Mouse (Mus musculus): Measurements from ENCODE around the gene Fezf2. TPM values are rescaled to one million over a fixed set of nuclear protein-coding genes. Genes with fewer than 3 reads are reported as not detected.

Gene Fezf2
- polyA plus RNA-seq, 1 experiment: not detected

GRCm38 (mm10) chr14:12343451-12343941 is 4.5 kb downstream of the Fezf2 start:
- TF ChIP-seq POLR2A (IDR thresholded peaks at IDR 0.05; ENCODE audit: borderline replicate concordance, extremely low read depth, low read depth, low read length): no peak
- no peak for TF ChIP-seq CTCF (IDR thresholded peaks at IDR 0.05; ENCODE audit: insufficient read depth, low read length)
- no peak for DNase-seq
- H3K4me1 ChIP-seq (ENCODE audit: control insufficient read depth, insufficient read depth, low read length): no peaks in the 10 kb centered on the region
- H3K4me3 ChIP-seq (replicated peaks; ENCODE audit: extremely low read depth, low read depth, low read length): no peak overlapping the region
- WGBS: 5% methylated on average over 20 of the region's 20 CpGs

- no peak for TF ChIP-seq CTCF (IDR thresholded peaks at IDR 0.05; ENCODE audit: insufficient read depth, low read length)
- TF ChIP-seq POLR2A (IDR thresholded peaks at IDR 0.05; ENCODE audit: borderline replicate concordance, extremely low read depth, low read depth, low read length): no peak
- Histone ChIP-seq H3K4me3 (replicated peaks; ENCODE audit: extremely low read depth, low read depth, low read length) (no peak overlapping the region), H3K4me1 (ENCODE audit: control insufficient read depth, insufficient read depth, low read length) (no peaks in the 10 kb centered on the region)
- WGBS: 7% methylated on average over 23 of the region's 23 CpGs
- no peak for DNase-seq
Observed at GRCm38 (mm10) chr14:12342458-12343131, 5.4 kb downstream of the Fezf2 start.

GRCm38 (mm10) chr14:12341789-12342457 is 6.1 kb downstream of the Fezf2 start:
- DNase-seq: no peak
- Histone ChIP-seq H3K4me1 (ENCODE audit: control insufficient read depth, insufficient read depth, low read length) (no peaks in the 10 kb centered on the region), H3K4me3 (replicated peaks; ENCODE audit: extremely low read depth, low read depth, low read length) (no peak overlapping the region)
- TF ChIP-seq CTCF (IDR thresholded peaks at IDR 0.05; ENCODE audit: insufficient read depth, low read length): no peak
- TF ChIP-seq POLR2A (IDR thresholded peaks at IDR 0.05; ENCODE audit: borderline replicate concordance, extremely low read depth, low read depth, low read length): no peak
- WGBS: 8% methylated on average over 24 of the region's 24 CpGs

GRCm38 (mm10) chr14:12341075-12341788 is 6.8 kb downstream of the Fezf2 start:
- H3K4me1 ChIP-seq (ENCODE audit: control insufficient read depth, insufficient read depth, low read length): no peaks in the 10 kb centered on the region
- TF ChIP-seq POLR2A (IDR thresholded peaks at IDR 0.05; ENCODE audit: borderline replicate concordance, extremely low read depth, low read depth, low read length) (no peak), CTCF (IDR thresholded peaks at IDR 0.05; ENCODE audit: insufficient read depth, low read length) (no peak)
- DNase-seq: no peak
- H3K4me3 ChIP-seq (replicated peaks; ENCODE audit: extremely low read depth, low read depth, low read length): no peak overlapping the region
- 3% methylated on average over 42 of the region's 42 CpGs for WGBS

GRCm38 (mm10) chr14:12340238-12341074 is 7.5 kb downstream of the Fezf2 start:
- H3K4me3 ChIP-seq (replicated peaks; ENCODE audit: extremely low read depth, low read depth, low read length): no peak overlapping the region
- DNase-seq: no peak
- TF ChIP-seq CTCF (IDR thresholded peaks at IDR 0.05; ENCODE audit: insufficient read depth, low read length): no peak
- TF ChIP-seq POLR2A (IDR thresholded peaks at IDR 0.05; ENCODE audit: borderline replicate concordance, extremely low read depth, low read depth, low read length): no peak
- no peaks in the 10 kb centered on the region for H3K4me1 ChIP-seq (ENCODE audit: control insufficient read depth, insufficient read depth, low read length)
- 2% methylated on average over 19 of the region's 19 CpGs for WGBS

GRCm38 (mm10) chr14:12338811-12339565 is 9.0 kb downstream of the Fezf2 start:
- 4% methylated on average over 10 of the region's 10 CpGs for WGBS
- no peak overlapping the region for H3K4me3 ChIP-seq (replicated peaks; ENCODE audit: extremely low read depth, low read depth, low read length)
- DNase-seq: no peak
- H3K4me1 ChIP-seq (ENCODE audit: control insufficient read depth, insufficient read depth, low read length): no peaks in the 10 kb centered on the region
- TF ChIP-seq POLR2A (IDR thresholded peaks at IDR 0.05; ENCODE audit: borderline replicate concordance, extremely low read depth, low read depth, low read length) (no peak), CTCF (IDR thresholded peaks at IDR 0.05; ENCODE audit: insufficient read depth, low read length) (no peak)

GRCm38 (mm10) chr14:12337998-12338809 is 9.8 kb downstream of the Fezf2 start:
- TF ChIP-seq CTCF (IDR thresholded peaks at IDR 0.05; ENCODE audit: insufficient read depth, low read length) (no peak), POLR2A (IDR thresholded peaks at IDR 0.05; ENCODE audit: borderline replicate concordance, extremely low read depth, low read depth, low read length) (no peak)
- WGBS: 5% methylated on average over 16 of the region's 16 CpGs

More at GRCm38 (mm10) chr14:12337998-12338809, 9.8 kb downstream of the Fezf2 start:
- Histone ChIP-seq H3K4me1 (ENCODE audit: control insufficient read depth, insufficient read depth, low read length) (no peaks in the 10 kb centered on the region), H3K4me3 (replicated peaks; ENCODE audit: extremely low read depth, low read depth, low read length) (no peak overlapping the region)
- DNase-seq: no peak
